Mouse (Mus musculus) cerebellum, adult 2 months (tissue): Measurements from ENCODE around the gene Nkx6-2.

Experiments used
- CTCF ChIP-seq: fragments of 200-500 bp; IDR thresholded peaks from 2 replicates; pipeline ENCODE4 v1.5.1; 2011; ENCODE audit warnings: low read depth, mild to moderate bottlenecking, control low read depth, low read length, moderate library complexity, borderline replicate concordance; ENCODE audit not compliant: insufficient read depth
- POLR2A ChIP-seq: fragments of 200-500 bp; IDR thresholded peaks from 2 replicates; pipeline ENCODE4 v1.6.1; 2011; ENCODE audit warnings: low read length, control low read depth, borderline replicate concordance; ENCODE audit not compliant: insufficient read depth

GRCm38 (mm10) chr7:139581801-139582571, 611 bp downstream of the Nkx6-2 start:
- TF ChIP-seq POLR2A (no peak), CTCF (no peak)
